Mouse (Mus musculus): ENCODE results near the gene Mcrs1.
"Not testable (repeated sequence)": the region's sequence is repeated elsewhere in the genome, so short reads cannot be mapped to it uniquely, and the experiment has no call there.

Mcrs1 gene

DNA sequence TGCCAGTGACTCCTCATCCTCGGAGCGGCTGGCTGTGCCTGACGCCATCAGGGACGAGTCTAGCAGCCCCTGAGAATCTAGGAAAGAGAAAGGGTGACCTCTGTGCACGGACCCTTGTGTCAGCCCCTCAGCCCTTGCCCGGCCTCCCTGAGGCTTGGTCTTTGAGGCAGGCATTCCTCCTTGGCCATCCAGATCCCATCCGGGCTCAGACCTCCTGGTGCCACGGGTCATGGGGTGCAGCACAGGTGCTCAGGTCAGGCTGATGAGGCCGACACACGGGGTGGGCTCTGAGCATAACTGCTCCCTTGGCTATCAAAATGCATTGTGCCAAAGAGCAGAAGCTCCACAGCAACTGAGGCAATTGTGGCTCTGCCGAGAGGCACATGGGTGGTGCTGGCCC is 1.8 kb downstream of the Mcrs1 start:
- no peak for DNase-seq (ENCODE audit: low read depth)

DNA sequence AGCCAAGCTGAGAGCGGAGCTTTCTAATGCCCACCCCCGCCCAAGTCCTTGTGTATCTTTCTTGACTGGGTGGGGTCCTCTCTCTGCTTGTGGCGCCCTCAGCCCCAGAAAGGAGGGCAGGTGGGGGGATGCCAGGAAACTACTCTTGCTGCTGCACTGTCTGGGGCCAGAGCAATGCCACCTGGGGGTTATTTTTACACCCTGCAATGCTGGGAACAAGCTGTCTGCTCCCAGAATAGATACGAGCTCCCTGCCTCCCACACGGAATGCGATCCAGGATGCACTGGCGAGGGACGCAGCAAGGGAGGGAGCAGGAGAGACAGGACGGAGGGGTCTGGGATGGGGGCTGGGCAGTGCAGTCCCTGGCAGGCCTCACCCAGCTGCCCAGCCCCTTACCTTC is 2.8 kb downstream of the Mcrs1 start:
- no peak for DNase-seq (ENCODE audit: low read depth)

DNA sequence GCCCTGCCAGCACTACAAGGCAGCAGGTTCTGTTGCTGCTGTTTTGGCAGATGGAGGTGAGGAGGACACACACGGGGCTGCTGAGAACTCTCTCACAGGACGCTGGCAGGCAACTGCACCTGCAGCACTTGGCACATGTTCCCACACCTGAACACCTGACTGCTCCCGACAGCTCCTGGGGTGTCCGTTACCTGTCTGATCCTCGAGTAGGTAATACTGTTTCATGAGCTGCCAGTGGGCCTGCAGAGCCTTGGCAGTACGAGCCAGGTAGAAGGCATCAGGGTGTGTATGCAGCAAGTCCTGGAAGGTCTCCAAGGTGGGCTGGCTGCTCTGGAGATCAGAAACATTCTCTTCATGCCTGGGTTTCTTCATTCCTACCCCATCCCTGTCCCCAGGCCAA is 5.0 kb downstream of the Mcrs1 start:
- not testable (repeated sequence) for DNase-seq (ENCODE audit: low read depth)

DNA sequence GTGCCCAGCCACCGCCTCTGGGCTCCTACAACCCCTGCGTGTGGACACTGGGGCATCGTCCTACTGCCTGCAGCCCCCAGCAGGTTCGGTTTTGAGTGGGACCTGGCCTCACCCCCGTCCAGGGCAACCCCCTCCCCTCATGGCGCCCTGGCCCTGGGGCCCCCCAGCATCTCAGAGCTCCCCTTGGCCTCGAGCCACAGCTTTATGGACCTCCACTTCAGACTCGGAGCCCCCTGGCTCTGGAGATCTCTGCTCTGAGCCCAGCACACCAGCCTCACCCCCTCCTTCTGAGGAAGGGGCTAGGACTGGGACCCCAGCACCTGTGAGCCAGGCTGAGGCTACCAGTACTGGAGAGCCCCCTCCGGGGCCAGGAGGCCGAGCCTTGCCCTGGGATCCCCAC is 9.7 kb downstream of the Mcrs1 start:
- DNase-seq (ENCODE audit: low read depth) = no peak

DNA sequence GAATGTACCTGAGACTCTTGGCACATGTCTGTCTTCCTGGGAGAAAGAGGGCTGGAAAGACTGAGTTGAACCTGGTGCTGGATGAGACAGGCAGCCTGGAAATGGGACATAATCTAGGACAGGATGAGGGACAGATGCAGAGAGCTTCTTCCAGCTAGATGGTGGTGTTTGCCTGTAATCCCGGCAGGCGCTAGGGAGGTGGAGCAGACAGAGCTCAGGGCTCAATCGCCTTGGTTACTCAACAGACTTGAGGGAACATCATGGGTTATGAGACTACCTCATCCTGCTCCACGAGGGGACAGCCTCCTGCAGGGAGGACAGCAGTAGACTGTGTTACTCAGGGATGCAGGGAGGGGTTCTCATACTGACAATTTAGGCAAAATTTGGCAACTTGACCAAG is 10.5 kb downstream of the Mcrs1 start:
- no peak for DNase-seq (ENCODE audit: low read depth)

DNA sequence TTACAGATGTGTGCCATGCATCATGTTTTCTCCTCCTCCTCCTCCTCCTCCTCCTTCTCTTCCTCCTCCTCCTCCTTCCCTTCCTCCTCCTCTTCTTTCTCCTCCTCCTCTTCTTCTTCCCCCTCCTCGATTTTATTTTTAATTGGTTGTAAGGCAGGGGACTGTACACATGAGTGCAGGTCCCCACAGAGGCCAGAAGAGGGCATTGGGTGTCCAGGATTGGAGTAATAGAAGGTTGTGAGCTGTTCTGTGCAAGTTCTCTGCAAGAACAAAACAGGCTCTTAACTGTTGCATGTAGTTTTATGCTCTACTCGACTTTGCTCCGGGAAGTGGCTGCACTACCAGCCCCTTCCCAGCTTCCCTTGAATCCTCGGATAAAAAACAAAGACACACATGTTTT is 11.6 kb downstream of the Mcrs1 start:
- DNase-seq (ENCODE audit: low read depth) = no peak

DNA sequence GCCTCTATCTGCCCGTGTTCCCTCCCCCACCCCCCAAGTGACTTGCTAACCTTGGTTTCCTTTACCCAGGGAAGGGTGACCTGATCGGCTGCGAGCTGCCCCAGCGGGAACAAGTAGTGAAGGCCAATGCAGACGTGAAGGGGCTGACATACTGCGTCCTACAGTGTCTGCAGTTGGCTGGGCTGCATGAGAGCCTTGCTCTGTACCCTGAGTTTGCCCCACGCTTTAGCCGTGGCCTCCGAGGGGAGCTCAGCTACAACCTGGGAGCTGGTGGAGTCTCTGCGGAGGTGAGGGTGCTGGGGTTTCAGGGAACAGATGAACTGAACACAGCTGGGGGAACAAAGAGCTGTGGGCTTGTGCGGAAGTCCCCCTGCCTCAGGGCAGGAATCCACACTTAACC is 13.8 kb downstream of the Mcrs1 start:
- DNase-seq (ENCODE audit: low read depth) = no peak

DNA sequence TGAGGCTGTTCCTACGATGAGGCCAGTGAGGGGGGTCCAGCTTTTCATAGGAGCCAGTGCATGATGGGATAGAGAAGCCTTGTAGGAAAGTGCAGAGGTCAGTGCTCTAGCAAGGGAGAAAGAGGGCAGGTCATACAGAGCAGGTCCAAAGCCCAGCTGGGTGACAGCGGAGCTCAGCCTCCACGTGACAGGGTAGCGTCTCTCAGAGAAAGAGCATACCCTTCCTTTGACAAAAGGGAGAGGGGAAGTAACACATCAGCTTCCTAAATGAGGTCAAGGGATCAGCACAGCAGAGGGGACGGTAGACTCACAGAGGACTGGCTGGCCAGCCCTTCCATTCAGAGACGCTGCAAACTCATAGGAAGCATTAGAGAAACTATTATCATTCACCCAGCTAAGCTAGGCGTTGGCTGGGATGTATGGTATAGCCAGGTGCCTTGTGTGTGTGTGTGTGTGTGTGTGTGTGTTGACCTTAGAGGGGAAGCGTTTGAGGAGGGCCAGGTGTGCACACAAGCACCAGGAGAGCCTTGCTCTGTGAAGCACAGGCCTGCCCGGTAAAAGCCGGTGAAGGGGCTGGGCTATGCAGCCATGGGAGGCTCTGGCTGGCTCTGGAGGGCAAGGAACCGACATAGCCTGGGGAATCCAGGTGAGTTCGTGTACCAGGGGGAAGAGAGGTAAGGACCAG is 17.3 kb downstream of the Mcrs1 start:
- DNase-seq (ENCODE audit: low read depth) = no peak

DNA sequence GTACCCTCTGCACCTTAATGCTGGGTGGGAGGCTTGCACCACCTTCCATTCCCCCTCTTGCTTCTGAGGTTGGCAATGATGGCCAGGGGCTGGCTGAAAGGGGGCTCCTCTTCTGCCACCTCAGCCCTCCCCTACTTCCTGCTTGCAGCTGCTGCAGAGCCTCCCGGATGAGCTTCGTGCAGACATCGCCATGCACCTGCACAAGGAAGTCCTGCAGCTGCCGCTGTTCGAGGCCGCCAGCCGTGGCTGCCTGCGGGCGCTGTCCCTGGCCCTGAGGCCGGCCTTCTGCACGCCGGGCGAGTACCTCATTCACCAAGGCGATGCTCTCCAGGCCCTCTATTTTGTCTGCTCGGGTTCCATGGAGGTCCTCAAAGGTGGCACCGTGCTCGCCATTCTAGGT is 18.0 kb downstream of the Mcrs1 start:
- no peak for DNase-seq (ENCODE audit: low read depth)

DNA sequence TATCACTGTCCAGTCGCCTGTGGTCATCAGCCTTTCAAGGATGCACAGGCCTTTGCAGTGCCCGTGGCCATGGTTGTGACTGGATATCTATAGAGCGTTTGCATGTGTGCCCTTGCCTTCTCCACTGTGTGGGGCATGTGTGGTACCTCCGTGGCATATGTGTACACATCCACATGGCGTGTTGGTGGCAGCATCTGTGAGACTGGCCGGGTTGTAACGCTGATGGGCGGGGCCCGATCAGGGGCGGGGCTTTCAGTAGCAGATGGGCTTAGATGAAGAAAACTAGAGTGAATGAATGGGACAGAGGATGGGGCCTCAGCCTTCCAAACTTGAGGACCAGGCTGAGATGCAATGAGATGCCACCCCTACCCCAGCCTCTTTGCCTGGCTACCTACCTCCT is 19.8 kb downstream of the Mcrs1 start:
- DNase-seq (ENCODE audit: low read depth) = no peak

DNA sequence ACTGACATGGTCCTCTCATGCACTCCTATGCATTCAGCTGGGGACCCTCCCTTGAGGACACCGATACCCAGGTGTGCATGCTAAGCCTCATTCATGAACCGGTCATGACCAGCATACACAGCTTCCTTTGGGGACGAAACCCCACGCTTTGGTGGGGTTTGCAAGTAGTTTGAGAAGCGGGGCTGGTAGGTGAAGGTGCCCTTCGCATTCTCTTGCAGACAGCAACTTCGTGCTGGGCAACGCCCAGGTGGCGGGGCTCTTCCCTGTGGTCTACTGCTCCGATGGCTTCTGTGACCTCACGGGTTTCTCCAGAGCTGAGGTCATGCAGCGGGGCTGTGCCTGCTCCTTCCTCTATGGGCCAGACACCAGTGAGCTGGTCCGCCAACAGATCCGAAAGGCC is 25.7 kb downstream of the Mcrs1 start:
- no peak for DNase-seq (ENCODE audit: low read depth)

DNA sequence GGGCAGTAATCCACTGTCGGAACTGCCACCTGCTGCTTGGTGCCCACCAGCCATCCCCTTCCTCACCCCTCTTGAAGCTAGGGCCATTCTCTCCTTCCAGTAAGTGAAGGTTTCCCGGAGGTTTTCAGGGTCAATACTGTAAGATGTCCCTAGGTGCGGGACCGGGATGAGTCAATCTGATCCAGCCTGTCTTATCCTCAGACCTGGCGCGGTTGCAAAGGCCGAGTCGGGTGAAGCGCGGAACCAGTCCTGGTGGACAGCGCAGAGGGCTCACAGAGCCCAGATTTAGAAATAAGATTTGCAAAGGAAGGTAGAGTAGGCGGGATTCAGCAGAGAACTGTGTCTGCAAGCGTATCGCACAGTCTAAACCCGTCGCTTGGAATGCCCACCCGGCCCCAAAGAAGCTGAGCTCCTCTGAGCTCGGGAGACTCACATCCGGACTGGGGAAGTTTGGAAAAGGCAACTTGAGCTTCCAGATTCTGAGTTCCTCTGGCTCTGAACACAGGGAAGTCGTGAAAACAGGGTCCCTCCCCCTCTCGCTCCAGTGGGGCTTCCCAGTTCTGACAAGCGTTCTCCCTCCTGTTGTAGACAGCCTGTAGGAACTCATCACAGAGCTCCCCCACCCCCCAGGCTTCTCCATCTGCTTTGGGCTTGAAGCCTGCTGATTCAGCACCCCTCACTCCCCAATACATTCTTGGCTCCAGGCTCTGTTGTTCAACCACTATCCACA is 26.5 kb downstream of the Mcrs1 start:
- DNase-seq (ENCODE audit: low read depth) = no peak

DNA sequence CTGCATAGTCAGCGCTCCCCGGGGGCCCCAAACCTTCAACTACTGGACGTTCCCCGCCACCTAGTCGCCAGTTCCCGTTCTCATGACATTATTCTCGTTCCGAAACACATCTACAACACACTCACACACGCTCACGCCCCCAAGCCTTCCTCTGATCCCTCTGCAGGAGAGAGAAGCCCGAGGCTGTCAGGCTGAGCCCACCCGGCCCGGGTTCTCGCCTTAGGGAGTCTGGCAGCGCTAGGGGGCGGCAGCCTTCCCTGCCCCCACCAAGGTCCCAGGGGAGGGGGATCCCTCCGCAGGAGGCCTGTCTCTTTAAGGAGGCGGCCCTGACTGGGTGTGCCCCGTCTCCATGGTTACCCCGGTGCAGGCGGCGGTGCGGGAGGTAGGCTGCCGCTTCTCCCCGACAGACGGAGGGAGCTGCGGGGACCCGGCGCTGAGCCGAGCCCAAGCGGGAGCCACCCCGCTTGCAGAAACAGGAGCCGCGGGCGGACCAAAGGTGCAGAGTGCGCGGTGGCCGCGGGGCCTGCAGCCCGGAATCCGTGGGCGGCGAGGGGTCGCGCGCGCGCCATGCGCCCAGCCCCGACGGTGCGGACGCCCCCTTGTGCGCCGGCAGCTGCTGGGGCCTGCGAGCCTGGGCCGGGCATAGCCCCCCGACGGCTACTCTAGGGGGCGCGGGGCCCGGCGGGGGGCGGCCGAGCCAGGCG is 27.4 kb downstream of the Mcrs1 start, which contains the start of gene Kcnh3:
Gene Kcnh3 (plus strand): TSS at position 654 of the 704 bp plus-strand sequence.
- no peak for DNase-seq (ENCODE audit: low read depth)

DNA sequence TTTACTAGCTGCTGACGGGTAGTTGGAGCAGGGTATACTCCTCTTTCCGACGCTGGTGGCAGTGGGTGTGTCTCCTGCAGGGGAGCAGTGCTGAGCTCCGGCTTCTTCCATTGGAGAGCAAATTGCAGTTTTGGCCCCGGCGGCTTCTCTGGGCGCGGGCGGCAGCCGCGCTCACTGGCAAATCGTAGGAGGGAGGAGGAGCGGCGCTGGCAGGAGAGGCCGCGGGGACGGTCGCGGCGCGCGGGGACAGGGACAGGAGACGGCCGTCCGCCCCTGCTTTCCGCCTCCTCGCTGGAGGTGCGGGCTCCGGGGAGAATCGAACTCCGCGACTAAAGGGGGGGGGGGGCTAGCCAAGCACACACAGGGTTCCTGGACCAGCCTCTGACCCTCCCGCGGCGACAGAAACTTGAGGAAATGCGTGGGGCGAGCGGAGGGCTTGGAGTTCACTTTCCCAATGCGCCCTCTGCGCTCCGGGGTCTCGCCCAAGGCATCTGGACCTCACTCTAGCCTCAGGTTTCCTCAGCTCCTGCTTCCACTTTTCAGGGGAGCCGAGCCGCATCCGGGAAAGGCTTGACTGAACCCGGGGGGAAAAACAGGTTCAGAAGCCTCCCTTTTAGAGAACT is 28.1 kb downstream of the Mcrs1 start:
- no peak for DNase-seq (ENCODE audit: low read depth)

DNA sequence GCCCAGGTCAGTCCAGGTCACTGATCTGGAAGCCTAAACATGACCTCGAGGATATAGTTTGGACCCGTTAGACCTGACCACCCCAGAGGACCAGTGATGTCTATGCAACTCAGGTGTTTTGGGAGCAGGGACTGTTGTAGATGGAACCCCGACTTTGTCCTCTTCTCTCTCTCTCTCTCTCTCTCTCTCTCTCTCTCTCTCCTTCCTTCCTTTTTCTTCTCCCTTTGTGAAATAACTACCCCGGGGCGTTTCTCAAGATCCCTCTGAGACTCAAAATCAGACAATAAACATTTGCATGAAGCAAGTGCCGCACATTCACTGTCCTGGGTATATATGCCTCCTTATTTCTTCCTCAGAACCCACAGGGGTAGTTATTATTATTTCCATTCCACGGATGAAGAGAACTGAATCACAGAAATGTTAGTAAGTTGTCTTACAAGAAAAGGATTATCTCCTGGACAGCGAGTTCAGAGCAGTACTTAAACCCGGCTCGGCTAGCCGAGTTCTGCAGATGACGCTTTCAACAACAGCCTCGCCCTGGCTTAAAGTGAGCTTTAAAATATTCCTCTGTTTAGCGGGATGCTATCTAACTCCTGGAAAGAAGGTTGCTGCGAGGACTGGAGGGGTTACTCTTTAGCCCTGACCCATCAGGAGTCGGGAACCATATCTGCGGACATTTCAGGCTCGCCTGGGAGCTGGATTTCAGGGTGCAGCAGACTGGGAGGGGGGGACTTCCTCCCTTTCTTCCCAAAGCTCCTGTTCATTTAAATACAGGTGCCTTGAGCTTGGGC is 28.8 kb downstream of the Mcrs1 start:
- DNase-seq (ENCODE audit: low read depth) = no peak

DNA sequence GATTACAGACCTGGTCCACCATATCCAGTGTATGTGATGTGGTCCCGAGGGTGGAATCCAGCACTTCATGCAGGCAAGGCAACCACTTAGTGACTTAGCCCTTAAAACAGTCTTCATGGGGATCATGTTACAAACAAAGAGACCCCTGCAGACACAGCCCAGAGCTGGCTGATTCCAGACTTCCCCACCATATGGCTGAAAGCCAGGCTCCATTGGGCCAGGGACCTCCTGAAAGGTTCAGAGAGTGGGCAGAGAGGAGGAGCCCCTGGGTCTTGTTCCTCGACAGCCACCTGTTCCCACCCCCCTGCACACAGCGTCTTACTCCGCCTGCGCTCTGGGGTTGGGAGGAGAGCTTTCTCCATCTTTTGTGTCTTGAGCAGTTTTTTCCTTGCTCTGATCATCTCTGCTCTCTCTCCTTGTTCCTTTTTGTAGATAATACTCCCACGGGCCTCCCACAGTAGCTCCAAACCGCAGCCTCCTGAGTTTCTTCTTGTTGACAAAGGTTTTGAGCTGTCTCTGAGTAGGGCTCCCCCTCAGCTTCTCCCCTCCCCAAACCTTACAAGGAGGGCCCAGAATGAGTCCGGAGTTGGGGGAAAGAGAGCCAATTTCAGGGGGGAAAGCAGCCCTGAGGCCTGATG is 30.3 kb downstream of the Mcrs1 start:
- no peak for DNase-seq (ENCODE audit: low read depth)

DNA sequence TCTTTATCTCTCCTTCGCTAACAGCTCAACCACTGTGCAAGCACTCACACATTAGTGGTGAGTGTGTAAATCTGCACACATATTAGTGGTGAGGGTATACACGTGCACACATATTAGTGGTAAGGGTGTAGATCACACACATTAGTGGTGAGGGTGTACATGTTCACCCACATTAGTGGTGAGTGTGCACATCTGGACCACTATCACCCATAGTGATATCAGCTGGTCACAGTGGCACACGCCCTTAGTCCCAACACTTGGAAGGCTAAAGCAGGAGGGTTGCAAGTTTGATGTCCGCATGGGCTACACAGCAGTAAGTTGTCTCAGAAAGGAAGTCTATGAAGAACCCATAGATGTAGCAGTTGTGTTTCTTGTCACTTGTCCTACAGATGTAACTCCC is 34.1 kb downstream of the Mcrs1 start:
- DNase-seq (ENCODE audit: low read depth) = no peak

DNA sequence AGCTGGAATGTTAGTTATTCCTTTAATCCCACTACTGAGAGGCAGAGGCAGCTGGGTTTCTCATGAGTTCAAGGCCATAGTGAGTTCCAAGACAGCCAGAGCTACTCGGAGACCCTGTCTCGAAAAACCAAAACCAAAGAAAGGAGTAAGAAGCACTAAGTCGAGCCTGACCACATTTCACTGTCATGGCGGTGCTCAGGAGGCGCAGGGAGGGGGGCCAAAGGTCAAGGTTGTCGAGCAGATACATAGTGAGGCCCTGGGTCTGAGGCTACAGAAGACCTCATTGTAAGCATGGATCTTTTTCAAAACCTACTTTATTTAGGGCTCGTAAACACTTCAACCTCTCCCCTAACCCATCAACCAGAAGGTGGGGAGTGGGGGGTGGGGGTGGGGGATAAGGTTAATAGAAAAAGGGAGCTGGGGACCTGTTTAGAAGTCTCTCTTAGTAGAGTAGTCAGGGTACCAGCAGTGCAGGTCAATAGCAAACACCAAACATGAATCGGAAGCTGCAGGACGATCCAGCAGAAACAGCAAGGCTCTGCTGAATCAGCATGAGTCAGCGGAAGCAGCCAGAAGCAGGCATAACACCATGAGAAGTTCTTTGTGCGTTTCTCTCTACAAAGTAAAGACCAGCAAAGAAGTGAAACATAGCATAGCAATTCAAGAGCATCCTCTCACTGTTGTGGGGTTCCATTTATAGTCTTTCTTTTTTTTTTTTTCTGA is 35.9 kb downstream of the Mcrs1 start:
- DNase-seq (ENCODE audit: low read depth) = no peak

DNA sequence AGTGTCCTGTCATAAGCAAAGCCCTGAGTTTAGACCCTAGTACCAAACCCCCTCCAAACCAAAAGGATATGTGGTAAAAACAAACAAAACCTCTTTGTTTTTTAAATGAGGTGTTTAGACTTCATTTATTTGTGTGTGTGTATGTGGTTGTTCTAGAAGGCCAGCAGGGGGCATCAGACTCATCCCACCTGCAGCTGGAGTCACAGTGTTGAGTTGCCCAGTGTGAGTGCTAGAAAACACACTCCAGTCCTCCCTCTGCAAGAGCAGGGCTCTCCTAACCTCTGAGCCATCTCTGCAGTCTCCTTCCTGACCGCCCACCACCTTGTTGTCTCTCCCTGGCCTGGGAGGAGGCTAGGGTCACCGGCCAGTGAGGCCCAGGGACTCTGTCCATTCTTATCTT is 36.8 kb downstream of the Mcrs1 start:
- no peak for DNase-seq (ENCODE audit: low read depth)

DNA sequence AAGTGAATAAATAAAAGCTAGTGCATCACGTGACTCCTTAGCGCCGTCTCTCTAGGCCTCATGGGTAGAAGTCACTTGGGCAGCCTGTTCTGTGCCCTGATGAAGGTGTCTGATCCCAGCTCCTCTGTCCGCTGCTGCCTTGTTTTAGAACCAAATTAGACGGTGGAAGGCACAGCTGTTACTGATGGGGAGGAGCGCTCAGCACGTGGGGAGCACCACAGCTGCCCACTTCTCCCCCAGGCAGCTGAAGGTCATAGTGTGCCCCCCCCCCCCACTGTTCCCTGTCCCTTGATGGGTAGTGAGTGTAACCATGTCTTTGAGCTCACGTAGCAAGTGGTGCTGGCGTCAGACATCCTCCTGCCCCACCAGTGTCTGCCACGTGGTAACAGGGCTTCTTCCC is 38.6 kb downstream of the Mcrs1 start:
- DNase-seq (ENCODE audit: low read depth) = no peak

DNA sequence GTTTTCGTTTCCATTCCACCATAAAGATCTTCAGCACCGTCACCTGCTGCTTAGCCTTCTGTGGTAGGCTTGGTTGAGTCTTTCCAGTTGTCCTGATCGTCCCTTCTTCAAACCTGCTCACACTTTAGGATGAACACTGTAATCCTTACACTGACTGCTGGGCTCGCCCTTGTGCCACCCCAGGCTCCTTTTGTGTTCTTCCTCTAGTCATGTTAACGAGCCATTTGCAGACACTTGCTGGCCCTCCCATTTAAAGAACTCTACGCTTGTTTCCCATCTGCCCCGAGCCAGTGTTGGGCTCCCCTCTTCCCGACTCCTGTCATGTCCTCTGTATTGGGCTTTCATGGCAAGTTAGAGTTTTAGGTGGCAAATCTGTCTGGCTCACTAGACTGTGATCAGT is 45.8 kb downstream of the Mcrs1 start:
- DNase-seq (ENCODE audit: low read depth) = no peak

All from c-Kit-positive CD71-negative TER-119-negative erythroid progenitor cells, embryonic 14.5 days (primary cell).